Mouse (Mus musculus): Measurements from ENCODE around the gene Pcnx4. TPM values are rescaled to one million over a fixed set of nuclear protein-coding genes. Genes with fewer than 3 reads are reported as not detected.
"Not testable (repeated sequence)": the region's sequence is repeated elsewhere in the genome, so short reads cannot be mapped to it uniquely, and the experiment has no call there.

Gene Pcnx4
- polyA plus RNA-seq, 2 experiments from 2014 or later: 4.4 to 7.0 TPM

- ATAC-seq: not testable (repeated sequence)
These were observed 62.5 kb downstream of the Pcnx4 start for GRCm38 (mm10) chr12:72598731-72599130.

DNA sequence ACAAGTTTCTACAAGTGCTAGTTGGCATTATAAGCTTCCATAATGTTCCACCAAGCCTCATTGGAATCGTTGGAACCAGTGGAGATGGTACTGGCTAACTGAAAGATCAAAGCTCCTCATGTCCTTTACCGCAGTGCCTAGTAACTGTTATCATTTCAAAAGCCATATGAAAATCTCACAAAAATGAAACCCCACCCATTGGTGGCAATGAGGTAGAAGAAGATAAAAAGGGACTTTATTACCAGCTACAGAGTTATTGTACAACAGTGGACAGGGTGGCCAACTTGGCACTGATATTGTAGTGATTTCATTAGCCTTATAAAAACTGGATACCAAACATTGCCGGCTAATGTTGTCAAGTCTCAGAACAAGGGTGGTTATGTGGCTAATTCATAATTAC, 75.9 kb downstream of the Pcnx4 start:
- no peak for ATAC-seq

DNA sequence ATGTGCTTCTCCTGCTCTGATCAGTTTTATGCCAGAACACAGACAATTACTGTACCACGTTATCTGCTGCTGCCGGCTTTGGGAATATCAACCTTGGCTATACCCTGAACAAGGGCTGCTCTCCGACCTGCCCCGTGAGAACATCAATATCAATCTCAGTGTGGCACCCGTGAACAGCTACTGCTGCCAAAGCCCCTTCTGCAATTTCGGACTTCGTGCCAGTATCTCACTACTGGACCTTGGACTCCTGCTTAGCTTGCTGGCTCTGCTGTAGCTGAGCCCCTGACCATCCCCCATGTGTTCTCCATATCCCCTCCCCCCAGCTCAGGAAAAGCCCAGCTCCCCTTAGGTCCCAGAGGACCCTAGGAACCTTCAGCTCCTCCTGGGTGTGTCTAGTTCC, 84.7 kb downstream of the Pcnx4 start:
- no peak for ATAC-seq

DNA sequence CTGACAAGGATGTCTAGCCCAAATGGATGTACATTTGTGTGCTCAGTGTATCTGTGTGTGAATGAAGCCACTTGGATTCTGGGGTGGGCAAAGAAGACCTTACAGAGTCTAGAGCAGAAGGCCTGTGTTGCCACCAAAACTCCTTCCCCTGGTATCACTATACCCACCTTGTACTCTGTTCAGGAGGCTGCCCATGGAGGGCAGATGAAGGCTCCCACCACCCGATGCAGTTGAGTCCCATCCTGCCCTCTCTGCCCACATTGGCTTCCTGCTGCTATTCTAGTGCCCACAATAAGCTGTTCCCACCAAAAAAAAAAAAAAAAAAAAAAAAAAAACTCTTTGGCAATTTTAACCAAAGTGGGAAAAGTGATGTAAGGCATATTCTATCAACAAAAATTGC, 85.3 kb downstream of the Pcnx4 start:
- ATAC-seq: no peak

GRCm38 (mm10) chr12:72622853-72623496, 86.8 kb downstream of the Pcnx4 start:
- ATAC-seq: no peak

- ATAC-seq: no peak
These were observed 92.6 kb downstream of the Pcnx4 start for GRCm38 (mm10) chr12:72628751-72629150.

Other genes with a start within 250 kb of the Pcnx4 start
- gene Rtn1, start 127.3 kb upstream of the Pcnx4 start, polyA plus RNA-seq (2017; shearing (Covaris generic)): not detected
- gene Lrrc9, start 94.5 kb upstream of the Pcnx4 start, polyA plus RNA-seq (2017; shearing (Covaris generic)): under 1 TPM in 1 of 2 experiments, not detected in 1; 0.39 TPM
- gene Gm4756, start 113.3 kb downstream of the Pcnx4 start, polyA plus RNA-seq (2017; shearing (Covaris generic)): not detected
- gene Dhrs7, start 128.5 kb downstream of the Pcnx4 start, polyA plus RNA-seq (2017; shearing (Covaris generic)): 100 to 1,000 TPM in 1 of 2 experiments, 10 to 100 TPM in 1; 92.5 to 103 TPM
- 10 to 100 TPM; 25.1 to 38.1 TPM for gene Ppm1a, start 221.1 kb downstream of the Pcnx4 start, polyA plus RNA-seq (2017; shearing (Covaris generic))